Mouse (Mus musculus): ENCODE measurements around the gene Hspa4l. TPM values are rescaled to one million over a fixed set of nuclear protein-coding genes. Genes with fewer than 3 reads are reported as not detected.
A peak's percentile ranks its signal among the peaks of the same experiment; 100 is the strongest.

Hspa4l gene
- polyA plus RNA-seq, 1 experiment from 2014 or later, result 10.3 TPM

DNA sequence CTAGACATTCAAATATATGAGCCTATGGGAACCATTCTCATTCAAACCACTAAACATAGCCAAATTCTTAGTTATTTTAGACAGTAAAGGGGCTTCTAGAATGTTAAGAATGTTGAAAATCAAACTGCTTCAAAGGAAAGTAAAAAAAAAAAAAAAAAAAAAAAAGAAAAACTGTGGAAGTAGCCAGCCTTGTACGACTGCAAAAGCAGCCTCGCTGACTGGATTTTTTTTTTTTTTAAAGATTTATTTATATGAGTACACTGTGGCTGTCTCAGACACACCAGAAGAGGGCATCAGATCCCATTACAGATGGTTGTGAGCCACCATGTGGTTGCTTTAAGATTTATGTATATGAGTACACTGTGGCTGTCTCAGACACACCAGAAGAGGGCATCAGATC lies 49.5 kb downstream of the Hspa4l start:
- Histone ChIP-seq H3K9ac (ENCODE audit: low read depth, low read length) (no peak overlapping the region), H3K4me1 (replicated peaks; ENCODE audit: insufficient read depth, low read length) (no peaks in the 10 kb centered on the region), H3K4me2 (ENCODE audit: low read length) (no peak overlapping the region), H3K9me3 (replicated peaks; ENCODE audit: low read length) (no peaks in the 10 kb centered on the region), H3K27me3 (ENCODE audit: insufficient read depth, low read length) (no peaks in the 10 kb centered on the region), H3K27ac (no peak overlapping the region), H3K36me3 (ENCODE audit: insufficient read depth, low read length) (no peaks in the 10 kb centered on the region), H3K4me3 (replicated peaks; ENCODE audit: low read depth, low read length) (no peak overlapping the region)
- peak; percentile 15; the same call in 1 of the 2 replicates for TF ChIP-seq CTCF (IDR thresholded peaks at IDR 0.05; ENCODE audit: low read depth)
- DNase-seq (ENCODE audit: low spot score) (no peak), ATAC-seq (replicated peaks; ENCODE audit: low FRiP score, low read depth) (no peak)
- 73% methylated on average over 2 of the region's 2 CpGs for WGBS

DNA sequence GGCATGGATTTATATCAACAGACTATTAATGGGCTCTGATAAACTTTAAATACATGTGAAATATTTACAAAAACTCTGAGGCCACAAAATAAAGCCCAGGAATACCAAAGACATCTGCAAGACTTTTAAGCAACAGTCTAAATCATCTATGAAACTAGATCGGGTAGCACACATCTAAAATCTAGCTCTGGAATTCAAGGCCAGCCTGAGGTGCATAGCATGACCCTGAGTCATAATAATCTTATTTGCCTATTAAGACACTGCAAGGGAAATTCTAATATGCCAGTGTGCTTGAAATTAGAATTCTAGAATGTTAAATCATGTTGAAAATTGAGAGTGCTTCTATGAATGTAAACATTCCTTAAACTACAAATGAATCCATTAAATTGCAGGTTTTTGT lies 53.8 kb downstream of the Hspa4l start:
- 0 out of 2 replicates have a peak, but pooled peaks cover 3% of the 10 kb centered on the region for H3K36me3 ChIP-seq (ENCODE audit: insufficient read depth, low read length)
- no peak for ATAC-seq (replicated peaks; ENCODE audit: low FRiP score, low read depth)
- no peak overlapping the region for H3K4me3 ChIP-seq (replicated peaks; ENCODE audit: low read depth, low read length)
- no peak for TF ChIP-seq CTCF (IDR thresholded peaks at IDR 0.05; ENCODE audit: low read depth)
- H3K4me2 ChIP-seq (ENCODE audit: low read length), result no peak overlapping the region
- WGBS, result 55% methylated on average over 1 of the region's 1 CpGs
- no peaks in the 10 kb centered on the region for H3K9me3 ChIP-seq (replicated peaks; ENCODE audit: low read length)
- no peak overlapping the region for H3K9ac ChIP-seq (ENCODE audit: low read depth, low read length)
- no peak for DNase-seq (ENCODE audit: low spot score)
- H3K4me1 ChIP-seq (replicated peaks; ENCODE audit: insufficient read depth, low read length), result no peaks in the 10 kb centered on the region
- no peaks in the 10 kb centered on the region for H3K27me3 ChIP-seq (ENCODE audit: insufficient read depth, low read length)
- H3K27ac ChIP-seq, result no peak overlapping the region

DNA sequence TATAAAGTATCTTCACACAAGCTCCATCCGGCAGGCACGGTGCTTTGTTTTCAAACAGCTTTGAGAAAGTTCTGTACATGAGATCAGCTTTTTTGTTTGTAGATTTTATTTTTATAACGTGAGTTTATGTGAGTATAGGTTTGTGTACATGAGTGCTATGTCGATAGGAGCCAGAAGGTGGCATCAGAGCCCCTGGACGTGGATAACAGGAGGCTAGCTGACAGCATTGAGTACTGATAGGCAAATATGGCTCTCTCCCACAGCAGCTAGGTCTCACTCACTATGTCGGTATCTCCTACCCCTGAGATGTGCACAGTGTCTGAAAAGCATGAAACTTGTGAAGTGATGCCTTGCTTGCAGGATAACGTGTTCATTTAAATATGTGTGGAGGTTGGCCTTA lies 54.2 kb downstream of the Hspa4l start:
- peak; percentile 69 for TF ChIP-seq CTCF (IDR thresholded peaks at IDR 0.05; ENCODE audit: low read depth)
- ATAC-seq (replicated peaks; ENCODE audit: low FRiP score, low read depth) (no peak), DNase-seq (ENCODE audit: low spot score) (peak; percentile 61)
- H3K9me3 ChIP-seq (replicated peaks; ENCODE audit: low read length), result no peaks in the 10 kb centered on the region
- H3K4me1 ChIP-seq (replicated peaks; ENCODE audit: insufficient read depth, low read length), result no peaks in the 10 kb centered on the region
- no peak overlapping the region for H3K27ac ChIP-seq
- no peak overlapping the region for H3K4me3 ChIP-seq (replicated peaks; ENCODE audit: low read depth, low read length)
- WGBS, result 43% methylated on average over 7 of the region's 7 CpGs
- H3K9ac ChIP-seq (ENCODE audit: low read depth, low read length), result no peak overlapping the region
- H3K27me3 ChIP-seq (ENCODE audit: insufficient read depth, low read length), result no peaks in the 10 kb centered on the region
- H3K4me2 ChIP-seq (ENCODE audit: low read length), result no peak overlapping the region
- H3K36me3 ChIP-seq (ENCODE audit: insufficient read depth, low read length), result 0 out of 2 replicates have a peak, but pooled peaks cover 3% of the 10 kb centered on the region

DNA sequence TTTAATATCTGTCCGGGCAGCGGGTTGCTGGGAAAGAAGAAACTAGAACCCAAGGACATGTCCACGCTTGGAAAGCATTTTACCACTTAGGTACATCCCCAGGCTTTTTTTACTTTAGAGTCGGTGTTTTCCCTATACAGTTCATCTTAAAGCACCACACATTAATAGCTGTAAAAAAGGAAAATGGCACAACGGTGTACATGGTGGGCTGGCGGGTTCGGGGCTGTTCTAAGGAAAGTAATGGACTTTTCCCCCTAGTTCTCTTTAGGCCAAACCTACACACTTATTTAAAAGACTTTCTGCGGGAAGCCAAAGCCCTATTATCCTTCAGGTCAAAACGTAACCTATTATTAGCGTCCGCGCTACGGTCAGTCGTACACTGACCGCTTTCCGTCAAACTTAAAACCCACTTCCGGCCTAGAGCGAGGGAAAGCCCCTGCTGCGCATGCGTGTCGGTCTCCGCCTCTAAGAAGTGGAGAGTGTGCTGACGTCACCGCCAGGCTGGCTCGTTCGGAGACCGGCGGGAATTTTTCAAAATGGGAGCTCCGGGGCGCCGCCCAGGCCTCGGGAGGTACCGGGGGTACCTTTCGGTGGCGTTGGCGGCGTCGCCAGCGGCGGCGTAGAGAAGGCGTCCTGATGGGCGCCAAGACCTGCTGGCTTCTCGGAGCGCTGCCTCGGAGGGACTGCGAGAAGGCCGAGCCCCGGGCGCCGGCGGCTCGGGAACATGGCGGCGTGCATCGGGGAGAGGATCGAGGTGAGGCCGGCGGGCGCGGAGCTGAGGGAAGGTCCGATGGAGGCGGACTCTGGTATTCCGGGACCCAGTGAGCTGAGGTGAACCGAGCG lies 55.5 kb downstream of the Hspa4l start, which contains the start of gene Plk4:
Gene Plk4, plus strand, starts transcription at position 490 of the 843 bp plus-strand sequence.
- peak within 1 kb of the TSS; percentile 98 for H3K4me3 ChIP-seq (replicated peaks; ENCODE audit: low read depth, low read length)
- H3K9ac ChIP-seq (ENCODE audit: low read depth, low read length), result peak within 1 kb of the TSS; percentile 82
- no peaks in the 10 kb centered on the region for H3K9me3 ChIP-seq (replicated peaks; ENCODE audit: low read length)
- H3K4me2 ChIP-seq (ENCODE audit: low read length), result peak within 1 kb of the TSS; percentile 97
- ATAC-seq (replicated peaks; ENCODE audit: low FRiP score, low read depth) (peak; percentile 98), DNase-seq (ENCODE audit: low spot score) (peak; percentile 100)
- WGBS, result 3% methylated on average over 66 of the region's 66 CpGs
- no peak for TF ChIP-seq CTCF (IDR thresholded peaks at IDR 0.05; ENCODE audit: low read depth)
- H3K36me3 ChIP-seq (ENCODE audit: insufficient read depth, low read length), result 0 out of 2 replicates have a peak, but pooled peaks cover 3% of the 10 kb centered on the region
- H3K4me1 ChIP-seq (replicated peaks; ENCODE audit: insufficient read depth, low read length), result no peaks in the 10 kb centered on the region
- peak within 1 kb of the TSS; percentile 73 for H3K27ac ChIP-seq
- H3K27me3 ChIP-seq (ENCODE audit: insufficient read depth, low read length), result no peaks in the 10 kb centered on the region

DNA sequence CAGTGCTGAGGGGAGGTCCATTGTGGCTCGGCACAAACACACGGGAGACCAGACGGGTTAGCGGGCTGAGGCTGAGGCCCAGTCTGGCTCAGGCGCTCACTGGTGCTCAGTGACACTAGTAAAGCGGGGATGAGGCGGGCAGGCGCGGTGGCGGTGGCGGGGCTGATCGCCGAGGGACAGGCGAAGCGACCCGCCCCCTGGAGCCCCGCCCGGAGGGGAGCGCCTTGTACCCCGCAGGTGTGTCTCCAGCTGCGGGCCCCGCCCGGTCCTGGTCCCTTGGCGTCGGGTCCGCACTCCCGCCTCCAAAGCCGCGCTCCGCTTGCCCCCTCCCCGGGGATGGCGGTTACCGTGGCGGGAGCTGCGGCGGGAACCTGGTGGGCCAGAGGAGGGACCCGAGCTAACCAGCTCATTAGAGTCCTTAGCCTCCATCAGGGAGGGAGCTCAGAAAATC lies 56.1 kb downstream of the Hspa4l start:
- Histone ChIP-seq H3K4me3 (replicated peaks; ENCODE audit: low read depth, low read length) (peak overlapping the region; percentile 98), H3K27me3 (ENCODE audit: insufficient read depth, low read length) (no peaks in the 10 kb centered on the region), H3K9me3 (replicated peaks; ENCODE audit: low read length) (no peaks in the 10 kb centered on the region), H3K36me3 (ENCODE audit: insufficient read depth, low read length) (peaks cover 10% of the 10 kb centered on the region), H3K4me2 (ENCODE audit: low read length) (peak overlapping the region; percentile 97), H3K9ac (ENCODE audit: low read depth, low read length) (peak overlapping the region; percentile 82), H3K4me1 (replicated peaks; ENCODE audit: insufficient read depth, low read length) (no peaks in the 10 kb centered on the region), H3K27ac (peak overlapping the region; percentile 73)
- peak; percentile 77; the same call in 1 of the 2 replicates for ATAC-seq (replicated peaks; ENCODE audit: low FRiP score, low read depth)
- no peak for DNase-seq (ENCODE audit: low spot score)
- no peak for TF ChIP-seq CTCF (IDR thresholded peaks at IDR 0.05; ENCODE audit: low read depth)
- 2% methylated on average over 33 of the region's 37 CpGs for WGBS

DNA sequence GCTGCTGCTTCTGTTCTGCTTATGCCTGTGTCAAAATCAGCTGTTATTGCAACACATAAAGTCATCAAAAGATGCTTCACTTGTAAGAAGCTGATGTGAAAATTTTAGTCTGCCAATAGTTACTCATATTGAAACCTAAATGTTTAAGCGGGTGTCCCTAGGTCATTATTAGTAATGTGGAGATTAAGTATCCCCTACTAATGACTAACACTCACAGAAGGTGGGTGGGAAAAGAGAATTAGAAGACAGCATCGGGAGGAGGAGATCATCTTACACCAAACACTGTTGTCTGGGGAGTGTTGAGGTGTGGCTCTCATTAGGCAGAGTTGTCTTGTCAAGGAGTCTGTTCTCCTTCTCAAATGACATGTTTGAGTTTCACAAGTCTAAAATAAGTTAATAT lies 62.6 kb downstream of the Hspa4l start:
- WGBS, result 30% methylated on average over 2 of the region's 2 CpGs
- peak; percentile 15 for DNase-seq (ENCODE audit: low spot score)
- H3K9ac ChIP-seq (ENCODE audit: low read depth, low read length), result no peak overlapping the region
- H3K27ac ChIP-seq, result no peak overlapping the region
- H3K36me3 ChIP-seq (ENCODE audit: insufficient read depth, low read length), result peaks cover 17% of the 10 kb centered on the region
- TF ChIP-seq CTCF (IDR thresholded peaks at IDR 0.05; ENCODE audit: low read depth), result no peak
- H3K4me3 ChIP-seq (replicated peaks; ENCODE audit: low read depth, low read length), result no peak overlapping the region
- H3K9me3 ChIP-seq (replicated peaks; ENCODE audit: low read length), result no peaks in the 10 kb centered on the region
- no peaks in the 10 kb centered on the region for H3K4me1 ChIP-seq (replicated peaks; ENCODE audit: insufficient read depth, low read length)
- no peak for ATAC-seq (replicated peaks; ENCODE audit: low FRiP score, low read depth)
- H3K27me3 ChIP-seq (ENCODE audit: insufficient read depth, low read length), result no peaks in the 10 kb centered on the region
- H3K4me2 ChIP-seq (ENCODE audit: low read length), result no peak overlapping the region
